Mouse (Mus musculus) urinary bladder, postnatal 10 days (tissue): ENCODE measurements at regions not wholly inside any gene's neighbourhood (a gene's known extent, or its start where the extent isn't known, plus 50 kb on each side); places are given as distances from the start of the nearest gene placed in this dataset.

ENCODE experiments used
- DNase-seq: peaks from one replicate; pipeline ENCODE4 v3.0.0; 2022; ENCODE audit warnings: low spot score

DNA sequence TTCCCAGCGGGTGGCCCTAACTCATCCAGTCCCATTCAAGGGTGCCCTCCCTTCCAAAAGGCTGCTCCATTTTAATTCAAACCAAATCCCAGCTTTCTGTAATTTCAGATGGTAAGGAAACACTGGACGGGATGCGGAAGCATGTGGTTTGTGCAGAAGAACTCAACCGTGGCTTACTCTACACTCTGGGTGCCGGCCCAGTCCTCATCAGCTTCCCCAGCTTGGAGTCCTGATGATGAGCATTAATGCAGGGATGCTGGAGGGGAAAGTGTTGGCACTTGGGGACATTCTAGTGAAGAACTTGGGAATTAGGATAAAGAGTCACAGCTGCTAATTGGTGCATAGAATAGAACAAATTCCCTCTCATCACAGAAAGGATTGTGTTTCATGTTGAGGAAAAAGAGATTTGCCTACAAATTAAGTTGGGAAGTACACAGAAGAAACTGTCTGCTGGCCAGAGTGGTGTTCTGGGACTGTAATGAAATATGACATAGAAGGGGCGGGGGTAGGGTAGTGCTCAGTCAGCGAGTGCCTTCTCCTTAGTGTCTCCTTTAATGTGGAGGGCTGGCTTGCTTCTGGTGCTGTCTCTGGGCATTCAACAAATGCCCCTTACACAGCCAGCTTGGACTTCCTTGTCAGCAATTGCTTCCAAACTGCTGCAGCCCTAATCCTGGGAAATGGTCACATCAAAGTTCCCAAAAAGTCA, 285.0 kb upstream of the Bmper start:
- DNase-seq = no peak

DNA sequence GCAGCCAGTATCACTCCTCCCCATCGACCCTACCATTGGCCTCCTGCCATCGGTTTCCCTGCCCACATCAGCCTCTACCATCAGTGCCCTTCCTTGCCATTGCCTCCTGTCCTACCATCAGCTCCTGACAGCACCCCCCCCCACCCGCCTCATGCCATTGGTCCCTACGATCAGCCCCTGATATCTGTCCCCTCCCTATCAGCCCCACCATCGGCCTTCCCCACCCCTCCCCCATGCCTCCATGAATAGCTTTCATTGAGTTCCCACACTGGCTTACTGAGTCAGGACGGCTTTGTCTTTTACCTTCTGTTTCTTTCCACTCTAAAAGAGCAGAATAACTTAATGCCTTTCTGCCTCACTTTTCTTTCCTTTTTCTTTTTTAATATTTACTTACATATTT, 277.9 kb upstream of the Bmper start:
- DNase-seq = no peak

DNA sequence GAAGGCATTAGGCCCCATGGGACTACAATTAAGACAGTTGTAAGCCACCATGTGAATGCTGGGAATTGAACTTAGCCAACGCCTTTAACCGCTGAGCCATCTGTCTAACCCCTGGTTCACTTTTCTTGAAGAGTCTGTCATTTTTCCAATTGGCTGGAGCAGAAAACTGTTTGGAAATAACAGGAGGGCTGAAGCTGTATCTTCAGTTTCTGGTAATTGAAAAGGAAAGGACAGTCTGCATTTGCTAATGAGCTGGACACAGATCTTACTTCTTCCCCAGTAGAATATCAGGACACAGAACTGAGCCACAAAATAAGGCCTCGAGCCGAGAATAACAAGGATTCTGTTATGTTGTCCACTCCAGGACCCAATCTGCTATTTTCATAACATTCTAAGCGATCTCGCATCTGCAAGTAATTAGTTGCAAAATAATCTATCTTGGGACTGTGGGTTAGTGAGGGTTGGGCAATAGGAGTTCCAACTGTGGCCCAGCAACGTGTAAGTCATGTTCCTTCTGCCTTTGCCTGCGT, 277.4 kb upstream of the Bmper start:
- no peak for DNase-seq

DNA sequence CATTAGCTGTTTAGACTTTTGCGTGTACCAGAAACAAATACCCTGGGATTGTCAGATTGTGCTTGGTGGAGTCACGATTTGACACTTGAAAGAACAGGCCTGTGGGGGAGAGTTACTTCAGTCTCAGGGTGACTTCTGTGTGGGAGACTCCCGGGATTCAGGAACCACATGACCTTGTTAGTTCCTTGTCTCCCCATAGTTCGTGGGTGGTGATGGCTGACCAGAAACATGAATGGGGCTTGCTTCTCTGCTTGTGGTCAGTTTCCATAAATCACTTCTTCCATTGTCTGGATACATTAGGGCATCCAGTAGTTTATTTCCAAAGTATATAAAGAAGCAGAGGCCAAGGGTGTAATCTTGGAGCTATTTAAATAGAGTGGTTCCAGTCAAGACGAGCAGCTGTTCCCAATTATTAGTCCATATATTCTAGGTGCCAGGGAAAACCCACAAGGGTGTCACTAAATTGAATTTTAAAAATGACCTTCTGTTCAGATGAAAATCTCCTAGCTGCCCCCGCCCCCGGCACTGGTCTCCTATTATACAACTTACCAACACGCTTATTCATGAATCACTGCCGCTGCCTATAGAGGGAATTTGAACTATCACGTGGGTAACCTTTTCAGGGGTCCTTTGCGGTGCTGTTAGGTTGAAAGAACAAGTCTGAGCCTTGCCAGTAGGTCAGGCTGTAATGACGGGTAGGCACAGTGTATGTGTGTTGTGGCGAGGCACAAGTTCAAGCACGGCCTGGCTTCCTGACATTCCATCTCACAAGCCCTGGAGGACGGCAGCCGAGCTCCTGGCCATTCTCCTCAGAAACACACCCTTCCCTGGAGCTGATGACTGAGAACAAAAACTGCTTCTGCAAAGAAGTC, 270.1 kb upstream of the Bmper start:
- DNase-seq = no peak

DNA sequence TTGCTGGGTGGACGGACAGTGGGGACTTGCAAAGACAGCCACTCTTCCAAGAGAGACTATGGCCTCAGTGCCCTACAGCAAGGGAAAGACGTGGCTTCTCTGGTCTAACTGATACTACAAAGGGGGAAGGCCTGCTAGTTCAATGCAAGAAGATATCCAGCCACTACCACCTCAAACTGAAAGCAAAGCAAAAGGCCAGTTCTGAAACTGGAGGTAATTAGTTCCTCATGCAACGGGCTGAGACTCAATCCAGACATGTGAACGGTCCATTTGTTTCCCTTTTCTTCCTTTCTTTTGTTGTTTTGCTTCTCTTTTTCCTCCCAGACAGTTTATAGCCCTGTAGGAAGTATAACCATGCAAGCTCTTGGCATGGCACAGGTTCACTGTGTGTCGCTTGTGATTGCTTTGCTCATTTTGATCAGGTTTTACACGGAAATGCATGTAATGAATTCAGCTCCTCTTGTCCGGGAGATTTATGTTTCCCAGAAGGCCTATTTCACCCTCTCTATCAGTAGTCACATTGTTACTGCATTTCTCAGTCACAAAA, 260.5 kb upstream of the Bmper start:
- no peak for DNase-seq

DNA sequence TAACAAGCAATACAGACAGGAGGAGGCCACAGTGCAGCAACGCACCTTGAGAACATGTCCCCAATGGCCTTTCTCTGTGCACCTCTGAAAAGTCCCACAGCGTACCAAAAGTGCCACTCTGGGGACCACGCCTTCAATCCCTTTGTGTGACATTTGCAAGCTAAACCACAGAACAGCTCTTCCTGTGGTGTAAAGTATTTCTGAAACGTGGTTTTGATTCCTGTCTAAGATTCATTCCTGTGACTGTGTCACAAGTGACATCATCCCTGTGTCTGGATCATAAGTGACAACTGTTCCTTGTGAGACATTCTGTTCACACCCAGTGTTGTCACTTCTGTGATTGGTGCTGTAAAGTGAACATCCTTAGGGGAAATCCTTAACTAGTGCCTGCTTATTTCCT, 251.6 kb upstream of the Bmper start:
- no peak for DNase-seq

DNA sequence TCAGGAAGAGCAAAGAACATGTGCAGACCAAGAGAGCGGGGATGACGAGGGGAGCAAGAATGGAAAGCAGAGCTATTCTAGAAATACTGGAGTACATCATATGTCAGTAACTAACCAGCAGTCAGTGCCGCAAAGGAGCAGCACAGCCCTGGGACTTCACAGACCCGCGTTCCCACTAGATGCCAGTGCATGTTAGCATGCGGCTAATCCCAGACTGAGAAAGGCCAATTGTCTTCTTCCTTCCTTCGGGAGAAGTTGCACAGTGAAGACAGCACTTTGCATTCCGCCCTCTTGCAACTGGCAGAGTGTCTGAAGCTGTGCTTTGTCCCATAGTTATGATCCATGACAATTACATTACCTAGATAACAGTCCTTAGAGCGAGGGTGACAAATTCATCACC, 246.1 kb upstream of the Bmper start:
- DNase-seq = no peak

DNA sequence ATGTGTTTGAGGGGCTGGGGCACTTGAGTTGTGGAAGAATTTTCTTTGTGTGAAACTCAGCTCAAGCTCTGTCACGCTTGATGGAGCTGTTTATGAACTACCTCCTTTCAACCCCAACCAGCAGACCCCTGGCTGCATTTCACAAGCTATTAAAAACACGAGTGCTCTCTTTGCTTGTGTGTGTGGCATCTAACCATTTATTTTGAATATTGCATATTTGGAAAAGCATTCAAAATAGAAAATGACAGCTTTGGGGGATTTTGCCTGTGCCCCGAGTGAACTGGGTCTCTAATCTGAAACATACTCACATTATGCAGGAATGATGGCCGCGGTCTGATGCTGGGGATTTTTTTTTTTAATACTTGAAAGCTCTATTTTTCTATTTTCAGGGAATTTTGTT, 243.2 kb upstream of the Bmper start:
- DNase-seq = no peak

DNA sequence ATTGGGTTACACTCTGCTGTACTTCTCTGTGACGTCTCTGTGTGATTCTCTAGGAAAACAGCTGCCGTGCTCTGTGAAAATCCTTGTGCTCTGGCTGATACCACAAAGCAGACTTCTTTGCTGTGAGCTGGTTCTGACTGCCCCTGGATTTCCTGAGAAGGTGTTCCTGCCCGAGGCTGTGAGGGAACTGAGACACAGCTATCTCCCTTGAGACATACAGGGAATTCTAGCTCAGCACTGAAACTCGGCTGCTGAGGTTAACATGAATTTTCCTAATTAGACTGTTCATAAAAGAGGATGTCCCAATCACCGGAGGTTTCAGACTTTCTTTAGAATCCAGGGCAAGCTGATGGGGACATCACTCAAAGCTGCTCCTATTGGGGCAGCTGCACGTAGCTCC, 233.4 kb upstream of the Bmper start:
- DNase-seq = no peak

DNA sequence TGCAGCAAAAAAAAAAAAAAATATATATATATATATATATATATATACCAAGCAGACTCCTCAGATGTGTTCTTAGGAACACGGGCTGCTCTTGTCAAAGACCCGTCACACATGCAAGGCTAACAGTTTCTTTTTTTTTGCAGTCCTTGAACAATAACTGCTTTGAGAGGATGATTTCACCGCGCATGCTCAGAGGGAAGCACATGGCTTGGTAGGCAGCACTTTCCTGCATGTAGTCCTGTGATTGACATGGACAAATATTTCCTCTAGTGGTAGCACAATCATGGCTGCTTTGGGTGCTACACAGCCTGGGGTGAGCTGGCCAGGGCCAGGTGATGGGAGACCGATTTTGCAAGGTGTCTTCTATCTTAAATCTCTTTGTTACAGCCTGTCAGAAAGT, 229.3 kb upstream of the Bmper start:
- no peak for DNase-seq

DNA sequence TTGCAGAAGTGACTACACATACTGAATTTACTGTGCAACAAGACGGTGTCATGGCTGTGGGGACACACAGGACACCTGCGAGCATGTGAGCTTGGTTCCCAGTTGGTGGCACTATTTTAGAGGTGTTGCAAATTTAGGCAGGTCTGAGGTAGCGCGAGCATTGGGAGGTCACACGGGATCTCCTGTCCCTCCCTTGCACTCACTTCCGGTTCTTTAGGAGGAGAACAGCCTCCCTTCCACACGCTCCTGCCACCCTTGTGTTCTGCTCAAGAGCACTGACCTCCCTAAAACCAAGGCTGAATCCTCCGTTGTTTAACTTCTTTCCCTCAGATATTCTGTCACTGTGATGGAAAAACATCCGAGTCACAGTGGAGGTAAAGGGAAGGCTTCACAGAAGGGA, 227.3 kb upstream of the Bmper start:
- no peak for DNase-seq

DNA sequence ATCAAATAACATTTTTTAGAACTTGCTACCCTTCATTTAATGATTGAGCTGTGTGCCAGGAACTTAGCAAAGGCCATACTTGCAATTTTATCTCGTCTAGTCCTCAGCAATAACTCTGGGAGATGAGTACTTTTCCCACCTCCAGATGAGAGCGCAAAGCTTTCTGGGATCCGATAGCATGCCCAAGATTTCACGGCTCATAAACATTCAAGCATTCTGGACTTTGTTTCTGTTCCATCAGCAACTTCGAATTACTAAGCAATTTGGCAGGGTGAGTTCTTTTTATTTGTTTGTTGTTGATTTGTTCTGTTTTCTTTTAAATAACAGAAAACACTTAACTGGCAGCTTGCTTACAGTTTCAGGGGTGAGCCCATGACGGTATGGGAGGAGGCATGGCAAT, 224.6 kb upstream of the Bmper start:
- no peak for DNase-seq

DNA sequence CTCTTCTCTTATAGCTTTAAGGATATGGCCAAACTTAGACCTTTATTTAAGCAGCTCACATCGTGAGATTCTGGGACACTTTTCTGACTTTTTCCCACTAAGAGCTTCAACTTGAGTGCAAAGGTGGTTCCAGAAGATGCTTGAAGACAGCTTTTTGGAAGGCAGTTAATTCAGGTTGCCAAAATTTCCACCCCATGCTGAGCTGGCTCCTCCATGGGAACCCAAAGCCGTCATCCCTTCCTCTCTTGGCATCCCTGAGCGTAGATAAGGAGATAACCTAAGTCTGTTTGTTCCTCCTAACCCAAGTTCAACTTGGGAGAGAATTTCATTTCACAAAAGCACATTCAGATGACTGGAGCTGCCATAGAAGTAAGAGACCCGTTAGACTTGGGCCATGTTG, 223.7 kb upstream of the Bmper start:
- no peak for DNase-seq

DNA sequence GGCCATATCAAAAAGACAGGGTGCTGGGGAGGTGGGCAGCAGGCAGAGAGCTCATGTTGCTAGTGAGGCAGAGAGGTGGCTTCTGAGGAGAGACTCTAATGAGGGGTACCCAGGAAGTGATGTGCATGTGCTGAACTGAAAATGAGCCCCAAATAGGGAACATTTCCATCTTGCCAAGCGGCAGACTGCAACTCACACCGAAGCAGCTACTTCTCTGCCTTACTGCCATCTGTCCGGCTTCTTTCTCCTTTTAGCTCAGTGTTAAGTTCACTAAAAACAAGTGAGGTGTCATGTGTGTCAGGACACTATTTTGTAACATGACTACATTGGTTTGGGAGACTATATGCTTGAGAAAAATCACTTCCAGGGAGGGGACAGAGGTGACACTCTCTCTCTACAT, 222.7 kb upstream of the Bmper start:
- DNase-seq = no peak

DNA sequence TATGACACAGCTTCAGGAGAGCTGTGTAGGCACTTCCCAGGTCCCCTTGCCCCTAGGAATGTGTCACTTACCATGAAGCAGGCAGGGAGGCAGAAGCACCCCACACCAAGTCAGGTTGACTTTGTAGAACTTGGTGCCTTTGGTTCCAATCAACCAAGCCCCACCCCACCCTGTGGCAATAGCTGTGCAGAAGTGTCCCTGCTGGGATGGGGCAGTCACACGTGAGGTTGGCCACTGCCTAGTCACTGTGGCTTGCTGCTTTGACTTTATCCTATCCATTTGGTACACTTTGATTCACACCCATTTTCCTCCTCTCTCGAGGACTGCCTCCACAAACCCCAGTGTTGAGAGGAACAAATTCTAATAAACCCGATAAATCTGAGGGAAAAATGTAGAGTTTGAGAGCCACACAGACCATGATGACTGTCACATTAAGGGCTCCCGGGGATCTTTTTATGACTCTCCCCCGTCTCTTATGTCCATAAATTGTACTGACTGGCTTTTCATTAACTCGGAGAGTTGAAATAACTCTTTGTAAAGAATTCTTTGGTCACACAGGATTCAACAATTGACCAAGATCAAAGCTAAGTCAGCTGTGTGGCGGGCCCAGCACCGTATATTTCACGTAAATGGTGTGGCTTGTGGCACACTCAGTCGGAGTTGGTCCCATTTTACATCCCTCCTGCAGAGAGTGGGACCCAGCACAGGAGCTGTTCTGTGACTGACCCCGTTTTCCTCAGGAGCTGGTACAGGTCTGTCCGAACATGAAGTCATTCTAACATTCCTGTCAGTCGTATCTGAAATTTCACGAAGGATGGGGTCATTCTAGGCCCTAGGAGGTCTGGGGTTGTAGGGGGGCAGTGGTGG, 219.4 kb upstream of the Bmper start:
- no peak for DNase-seq

DNA sequence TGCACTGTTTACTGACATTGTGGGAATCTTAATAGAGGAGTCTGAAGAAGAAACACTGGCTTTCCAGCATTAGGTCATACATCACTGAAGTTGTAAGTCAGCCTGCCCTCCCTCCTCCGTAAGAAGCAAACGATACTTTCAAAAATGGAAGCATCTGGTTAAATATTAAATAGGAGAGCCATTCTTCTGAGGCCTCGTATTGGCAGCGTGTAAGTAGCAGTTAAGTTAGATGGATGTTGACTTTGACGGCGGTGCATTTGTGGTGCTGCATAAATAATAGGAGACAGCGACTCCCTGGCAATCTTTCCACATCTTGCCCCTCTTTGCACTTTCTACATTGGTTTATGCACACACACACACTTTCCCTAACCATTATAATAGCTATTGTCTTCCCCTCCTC, 217.9 kb upstream of the Bmper start:
- DNase-seq = no peak

DNA sequence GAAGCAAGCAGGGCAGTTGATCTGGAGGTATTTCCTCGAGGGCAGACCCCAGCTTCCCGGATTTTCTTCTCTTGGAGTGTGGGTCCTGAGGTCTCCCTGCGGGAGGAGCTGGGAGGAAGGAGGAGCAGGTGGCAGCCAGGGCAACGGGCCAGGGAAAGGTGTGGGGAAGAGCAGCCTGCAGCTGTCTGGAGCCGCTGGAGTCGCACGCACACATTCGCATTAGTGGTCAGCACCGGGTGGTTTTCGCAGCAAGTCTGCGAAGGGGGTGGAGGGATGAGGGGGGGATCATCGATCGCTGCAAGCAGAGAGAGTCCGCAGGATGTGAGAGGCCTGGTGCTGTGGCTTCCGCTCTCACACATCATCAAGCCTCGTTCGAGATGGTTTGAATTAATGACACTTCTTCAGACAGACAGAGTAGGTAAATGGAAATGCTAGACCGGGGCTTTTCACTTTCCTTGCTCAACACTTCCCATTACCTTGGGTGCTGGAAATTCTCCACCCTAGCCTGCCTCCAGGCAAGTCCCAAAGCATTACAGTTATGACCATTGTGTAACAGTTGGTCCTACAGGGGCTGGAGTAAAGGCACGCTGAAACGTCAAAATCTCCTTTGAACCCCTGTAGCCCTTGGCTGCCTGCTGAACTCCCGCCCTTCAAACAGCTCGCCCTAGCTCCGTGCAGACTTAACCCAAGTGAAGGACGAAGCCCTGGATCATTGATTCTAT, 213.3 kb upstream of the Bmper start:
- DNase-seq = no peak

DNA sequence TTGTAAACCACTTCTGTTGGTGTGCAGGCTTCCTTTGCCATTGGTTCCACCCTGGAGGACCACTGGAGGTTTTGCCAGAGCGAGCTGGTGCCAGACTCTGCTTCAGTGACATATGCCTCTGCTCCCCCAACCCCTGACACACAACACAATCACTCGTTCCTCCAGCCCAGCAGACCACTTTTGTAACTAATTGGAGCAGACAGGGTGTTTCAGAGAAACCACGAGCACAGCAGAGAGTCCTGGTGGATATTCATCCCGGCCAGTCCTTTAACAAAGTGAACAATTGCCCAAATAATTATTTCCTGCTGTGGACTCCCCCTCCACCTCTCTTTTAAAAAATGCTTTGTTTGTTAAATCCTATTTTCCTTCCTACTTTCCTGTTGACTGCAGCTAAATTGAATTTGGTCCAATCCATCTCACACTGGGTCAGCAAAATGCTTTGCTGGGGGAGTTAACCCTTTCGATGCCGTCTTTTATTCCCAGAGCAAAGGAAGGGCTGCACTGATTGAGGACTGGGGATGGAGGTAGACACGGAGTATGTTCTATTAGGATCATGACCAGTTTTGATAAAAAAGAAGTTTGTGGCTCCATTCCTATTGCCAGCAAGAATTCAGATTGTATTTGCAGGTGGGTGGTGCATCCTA, 211.4 kb upstream of the Bmper start:
- no peak for DNase-seq

DNA sequence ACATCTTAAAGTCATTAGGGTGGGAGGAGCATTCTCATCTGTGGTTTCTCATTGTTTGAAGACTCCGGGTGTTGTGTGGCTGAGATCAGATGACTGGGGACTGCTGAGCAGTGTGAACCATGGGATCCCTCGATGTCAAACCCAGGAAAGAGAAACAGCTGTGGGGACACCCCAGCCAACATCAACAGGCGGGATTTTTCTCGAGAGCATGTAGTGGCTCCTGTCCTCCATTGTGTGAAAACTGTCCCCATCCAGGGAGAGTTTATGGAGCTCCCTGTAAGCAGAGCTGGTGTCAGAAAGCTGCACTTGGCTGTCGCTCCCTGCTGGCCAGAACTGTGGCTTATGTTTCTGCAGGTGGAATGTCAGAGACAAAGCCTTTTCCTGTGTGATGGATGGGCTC, 210.7 kb upstream of the Bmper start:
- no peak for DNase-seq

DNA sequence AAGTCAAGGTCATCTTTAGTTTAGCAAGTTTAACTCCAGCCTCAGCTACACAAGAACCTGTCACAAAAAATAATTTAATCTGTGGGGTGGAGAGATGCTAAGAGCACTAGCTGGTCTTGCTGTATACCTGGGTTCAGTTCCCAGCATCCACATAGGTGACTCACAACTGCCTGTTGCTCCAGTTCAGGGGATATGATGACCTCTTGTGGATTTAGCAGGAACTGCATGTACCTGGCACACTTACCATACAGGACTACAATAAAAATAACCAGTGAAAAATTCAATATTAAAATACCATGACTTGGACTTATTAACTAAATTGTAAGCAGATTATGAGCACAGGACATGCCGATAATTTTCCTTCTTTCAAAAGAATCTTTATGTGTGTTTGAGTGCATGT, 206.1 kb upstream of the Bmper start:
- no peak for DNase-seq

DNA sequence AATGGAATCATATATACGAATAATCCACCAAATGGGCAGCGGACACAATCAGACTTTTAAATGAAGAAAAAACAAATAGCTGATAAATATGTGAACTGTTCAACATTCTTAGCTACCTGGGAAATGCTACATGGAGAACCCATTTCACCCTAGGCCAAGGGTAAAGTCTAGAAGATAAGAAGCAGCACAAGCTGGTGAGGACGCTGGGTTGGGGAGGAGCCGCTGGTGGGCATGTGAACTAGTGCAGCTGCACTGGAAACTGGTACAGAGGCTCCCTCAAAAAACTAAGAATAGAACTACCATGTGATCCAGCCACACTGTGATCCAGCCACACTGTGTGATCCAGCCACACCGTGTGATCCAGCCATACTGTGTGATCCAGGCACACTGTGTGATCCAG, 198.8 kb upstream of the Bmper start:
- DNase-seq = no peak
